Mouse (Mus musculus): Measurements from ENCODE around the gene Kmt2c.

- no peak for TF ChIP-seq CTCF (IDR thresholded peaks at IDR 0.05; ENCODE audit: borderline replicate concordance, control insufficient read depth, extremely low read depth, insufficient read depth, low read length, poor library complexity)
- no peak for TF ChIP-seq POLR2A (IDR thresholded peaks at IDR 0.05; ENCODE audit: control insufficient read depth, extremely low read depth, insufficient read depth, low read length, poor library complexity)
Observed at GRCm38 (mm10) chr5:25331322-25331721, 167.3 kb downstream of the Kmt2c start.
